Mouse (Mus musculus): ENCODE results near the gene Fkbp7. TPM values are rescaled to one million over a fixed set of nuclear protein-coding genes. Genes with fewer than 3 reads are reported as not detected.

Fkbp7 gene
- polyA plus RNA-seq, 1 experiment, result 10.0 TPM

DNA sequence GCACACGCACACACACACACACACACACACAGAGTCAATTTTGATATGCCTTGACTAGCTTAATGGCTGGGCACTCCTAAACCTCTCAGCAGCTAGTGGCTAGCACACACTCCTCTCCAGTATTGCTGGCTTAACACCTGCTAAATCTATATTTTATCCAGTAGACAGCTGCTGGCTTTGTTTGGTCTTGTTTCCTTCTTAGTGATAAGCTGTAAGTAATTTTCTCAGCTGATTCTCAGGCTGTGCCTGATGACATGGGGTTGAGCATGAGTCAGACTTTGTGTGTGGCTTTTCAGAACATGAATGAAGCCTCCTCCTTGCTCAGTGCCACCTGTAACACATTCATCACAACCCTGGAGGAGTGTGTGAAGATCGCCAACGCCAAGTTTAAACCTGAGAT lies 14.1 kb upstream of the Fkbp7 start:
- TF ChIP-seq POLR2A (IDR thresholded peaks at IDR 0.05; ENCODE audit: insufficient read depth, low read length) (no peak), CTCF (IDR thresholded peaks at IDR 0.05; ENCODE audit: low read depth, low read length) (no peak), EP300 (IDR thresholded peaks at IDR 0.05; ENCODE audit: insufficient read depth, low read depth, low read length) (no peak)
- H3K9me3 ChIP-seq (replicated peaks; ENCODE audit: control insufficient read depth, insufficient read depth, low read length, poor library complexity, severe bottlenecking), result no peaks in the 10 kb centered on the region
- no peaks in the 10 kb centered on the region for H3K4me1 ChIP-seq (ENCODE audit: control insufficient read depth, insufficient read depth, low read length)
- H3K27ac ChIP-seq (ENCODE audit: insufficient read depth, low read length), result no peak overlapping the region
- no peaks in the 10 kb centered on the region for H3K27me3 ChIP-seq (ENCODE audit: control insufficient read depth, insufficient read depth, low read length, poor library complexity, severe bottlenecking)
- H3K4me3 ChIP-seq (ENCODE audit: low read depth, low read length), result no peak overlapping the region
- H3K36me3 ChIP-seq (ENCODE audit: control insufficient read depth, insufficient read depth, low read length, poor library complexity, severe bottlenecking), result peaks cover 47% of the 10 kb centered on the region
- H3K9ac ChIP-seq (ENCODE audit: low read depth, poor library complexity, severe bottlenecking), result no peak overlapping the region

DNA sequence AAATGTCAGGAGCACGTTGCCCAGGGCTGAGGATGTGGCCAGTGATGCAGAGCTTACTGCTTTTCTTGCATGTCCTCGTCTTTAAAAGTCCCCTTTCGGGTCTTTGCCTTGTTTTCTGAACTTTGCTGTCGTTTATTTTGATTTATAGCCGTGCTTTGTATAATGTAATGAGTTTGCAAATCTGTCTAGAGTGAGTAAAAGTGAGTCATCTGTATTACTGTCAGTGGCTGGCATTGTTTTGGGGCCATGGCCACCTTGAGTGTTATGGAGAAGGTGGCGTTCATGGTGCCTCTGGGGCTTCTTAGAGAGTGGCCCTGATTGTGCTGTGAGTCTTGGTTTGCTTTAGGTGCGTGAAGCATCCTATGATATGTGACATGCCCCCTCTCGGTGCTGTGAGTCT lies 9.4 kb upstream of the Fkbp7 start:
- TF ChIP-seq EP300 (IDR thresholded peaks at IDR 0.05; ENCODE audit: insufficient read depth, low read depth, low read length), result no peak
- no peak for TF ChIP-seq POLR2A (IDR thresholded peaks at IDR 0.05; ENCODE audit: insufficient read depth, low read length)
- TF ChIP-seq CTCF (IDR thresholded peaks at IDR 0.05; ENCODE audit: low read depth, low read length), result no peak
- no peaks in the 10 kb centered on the region for H3K9me3 ChIP-seq (replicated peaks; ENCODE audit: control insufficient read depth, insufficient read depth, low read length, poor library complexity, severe bottlenecking)
- H3K36me3 ChIP-seq (ENCODE audit: control insufficient read depth, insufficient read depth, low read length, poor library complexity, severe bottlenecking), result peaks cover 38% of the 10 kb centered on the region
- no peaks in the 10 kb centered on the region for H3K27me3 ChIP-seq (ENCODE audit: control insufficient read depth, insufficient read depth, low read length, poor library complexity, severe bottlenecking)
- H3K4me1 ChIP-seq (ENCODE audit: control insufficient read depth, insufficient read depth, low read length), result no peaks in the 10 kb centered on the region
- no peak overlapping the region for H3K4me3 ChIP-seq (ENCODE audit: low read depth, low read length)
- H3K9ac ChIP-seq (ENCODE audit: low read depth, poor library complexity, severe bottlenecking), result no peak overlapping the region
- H3K27ac ChIP-seq (ENCODE audit: insufficient read depth, low read length), result no peak overlapping the region

DNA sequence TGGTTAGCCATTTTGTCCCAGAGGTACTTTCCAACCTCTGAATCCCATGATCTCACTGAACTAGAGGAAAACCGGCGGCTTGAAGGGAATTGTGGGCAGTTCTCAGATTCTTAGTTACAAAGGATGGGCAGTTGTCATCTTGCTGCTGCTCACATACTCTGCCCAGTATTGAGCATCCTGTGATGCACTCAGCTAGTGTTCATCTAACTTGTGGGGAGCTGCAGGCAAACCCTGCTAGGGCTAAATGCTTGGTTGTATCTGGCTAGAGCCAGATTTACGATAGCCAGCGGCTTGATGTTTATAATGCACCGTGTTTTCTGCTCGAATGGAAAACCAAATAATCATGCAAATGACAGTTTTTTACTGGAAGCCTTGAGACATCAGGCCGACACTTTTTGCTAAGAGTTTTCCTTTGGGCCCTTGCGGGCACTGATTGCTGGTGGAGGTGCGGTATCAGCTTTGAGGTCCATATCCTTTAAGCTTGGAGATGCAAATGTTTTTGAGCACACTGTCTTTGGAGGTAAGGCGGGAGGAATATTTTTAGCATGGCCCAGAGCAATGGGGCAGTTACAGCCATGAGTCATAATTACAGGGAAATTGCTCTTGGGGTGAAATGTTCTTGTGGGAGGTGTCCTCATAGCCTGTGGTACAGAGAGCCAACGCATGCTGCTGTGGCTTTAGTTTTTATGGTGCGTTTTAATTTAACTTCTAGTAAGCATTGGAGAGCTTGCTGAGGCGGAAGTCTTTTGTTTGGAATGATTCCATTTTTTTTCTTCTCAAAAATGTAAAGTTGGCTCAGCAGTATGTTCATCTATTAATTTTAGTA lies 3.7 kb upstream of the Fkbp7 start:
- H3K36me3 ChIP-seq (ENCODE audit: control insufficient read depth, insufficient read depth, low read length, poor library complexity, severe bottlenecking), result peaks cover 12% of the 10 kb centered on the region; the same call in 1 of the 2 replicates
- peak overlapping the region; percentile 57 for H3K4me3 ChIP-seq (ENCODE audit: low read depth, low read length)
- no peaks in the 10 kb centered on the region for H3K9me3 ChIP-seq (replicated peaks; ENCODE audit: control insufficient read depth, insufficient read depth, low read length, poor library complexity, severe bottlenecking)
- peak overlapping the region; percentile 99; the same call in 1 of the 2 replicates for H3K9ac ChIP-seq (ENCODE audit: low read depth, poor library complexity, severe bottlenecking)
- no peaks in the 10 kb centered on the region for H3K27me3 ChIP-seq (ENCODE audit: control insufficient read depth, insufficient read depth, low read length, poor library complexity, severe bottlenecking)
- no peak overlapping the region for H3K27ac ChIP-seq (ENCODE audit: insufficient read depth, low read length)
- TF ChIP-seq POLR2A (IDR thresholded peaks at IDR 0.05; ENCODE audit: insufficient read depth, low read length) (no peak), CTCF (IDR thresholded peaks at IDR 0.05; ENCODE audit: low read depth, low read length) (no peak), EP300 (IDR thresholded peaks at IDR 0.05; ENCODE audit: insufficient read depth, low read depth, low read length) (no peak)
- H3K4me1 ChIP-seq (ENCODE audit: control insufficient read depth, insufficient read depth, low read length), result no peaks in the 10 kb centered on the region

DNA sequence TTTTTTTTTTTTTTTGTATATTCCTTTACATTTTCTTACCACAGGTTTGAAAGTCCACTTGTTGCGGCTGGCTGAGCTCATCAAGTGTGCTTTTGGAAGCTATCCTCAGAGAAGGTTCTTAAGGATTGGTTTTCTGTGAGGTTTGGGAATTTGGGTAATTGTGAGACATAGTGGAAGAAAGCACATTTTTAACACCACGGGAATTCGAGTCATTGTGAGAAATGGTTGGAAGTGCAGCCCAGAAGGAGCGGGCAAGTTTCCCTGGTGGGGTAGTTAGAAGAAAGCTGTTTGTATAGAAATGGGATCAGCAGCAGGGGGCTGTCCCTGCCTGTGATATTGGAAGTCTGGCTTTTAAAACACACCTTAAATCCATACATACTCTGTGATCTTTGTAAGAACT lies 3.0 kb upstream of the Fkbp7 start:
- no peak for TF ChIP-seq POLR2A (IDR thresholded peaks at IDR 0.05; ENCODE audit: insufficient read depth, low read length)
- Histone ChIP-seq H3K27me3 (ENCODE audit: control insufficient read depth, insufficient read depth, low read length, poor library complexity, severe bottlenecking) (no peaks in the 10 kb centered on the region), H3K4me3 (ENCODE audit: low read depth, low read length) (peak overlapping the region; percentile 57), H3K9ac (ENCODE audit: low read depth, poor library complexity, severe bottlenecking) (peak overlapping the region; percentile 99), H3K36me3 (ENCODE audit: control insufficient read depth, insufficient read depth, low read length, poor library complexity, severe bottlenecking) (peaks cover 12% of the 10 kb centered on the region; the same call in 1 of the 2 replicates), H3K27ac (ENCODE audit: insufficient read depth, low read length) (no peak overlapping the region), H3K9me3 (replicated peaks; ENCODE audit: control insufficient read depth, insufficient read depth, low read length, poor library complexity, severe bottlenecking) (no peaks in the 10 kb centered on the region), H3K4me1 (ENCODE audit: control insufficient read depth, insufficient read depth, low read length) (no peaks in the 10 kb centered on the region)

DNA sequence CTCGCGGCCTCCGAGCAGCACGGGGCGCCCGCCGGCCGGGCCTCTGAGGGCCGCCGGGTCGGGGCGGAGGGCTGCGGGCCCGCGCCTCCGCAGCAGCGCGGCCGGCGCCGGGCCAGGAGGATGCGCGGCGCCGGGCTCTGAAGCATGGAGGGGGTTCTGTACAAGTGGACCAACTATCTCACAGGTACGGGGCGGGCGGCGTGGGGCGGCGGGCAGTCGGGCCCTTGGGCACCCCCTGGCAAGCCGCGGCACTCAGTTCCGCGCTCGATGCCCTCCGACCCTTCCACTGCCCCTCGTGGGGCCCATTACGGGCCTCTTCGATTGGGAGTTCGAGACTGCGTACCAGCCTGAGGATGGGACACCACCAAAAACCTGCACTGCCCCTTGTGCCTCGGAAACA lies 2.5 kb upstream of the Fkbp7 start:
- Histone ChIP-seq H3K36me3 (ENCODE audit: control insufficient read depth, insufficient read depth, low read length, poor library complexity, severe bottlenecking) (peaks cover 9% of the 10 kb centered on the region; the same call in 1 of the 2 replicates), H3K4me3 (ENCODE audit: low read depth, low read length) (peak overlapping the region; percentile 98), H3K27ac (ENCODE audit: insufficient read depth, low read length) (no peak overlapping the region), H3K9ac (ENCODE audit: low read depth, poor library complexity, severe bottlenecking) (peak overlapping the region; percentile 99), H3K27me3 (ENCODE audit: control insufficient read depth, insufficient read depth, low read length, poor library complexity, severe bottlenecking) (no peaks in the 10 kb centered on the region), H3K9me3 (replicated peaks; ENCODE audit: control insufficient read depth, insufficient read depth, low read length, poor library complexity, severe bottlenecking) (no peaks in the 10 kb centered on the region), H3K4me1 (ENCODE audit: control insufficient read depth, insufficient read depth, low read length) (no peaks in the 10 kb centered on the region)
- TF ChIP-seq POLR2A (IDR thresholded peaks at IDR 0.05; ENCODE audit: insufficient read depth, low read length) (no peak), EP300 (IDR thresholded peaks at IDR 0.05; ENCODE audit: insufficient read depth, low read depth, low read length) (no peak), CTCF (IDR thresholded peaks at IDR 0.05; ENCODE audit: low read depth, low read length) (no peak)

DNA sequence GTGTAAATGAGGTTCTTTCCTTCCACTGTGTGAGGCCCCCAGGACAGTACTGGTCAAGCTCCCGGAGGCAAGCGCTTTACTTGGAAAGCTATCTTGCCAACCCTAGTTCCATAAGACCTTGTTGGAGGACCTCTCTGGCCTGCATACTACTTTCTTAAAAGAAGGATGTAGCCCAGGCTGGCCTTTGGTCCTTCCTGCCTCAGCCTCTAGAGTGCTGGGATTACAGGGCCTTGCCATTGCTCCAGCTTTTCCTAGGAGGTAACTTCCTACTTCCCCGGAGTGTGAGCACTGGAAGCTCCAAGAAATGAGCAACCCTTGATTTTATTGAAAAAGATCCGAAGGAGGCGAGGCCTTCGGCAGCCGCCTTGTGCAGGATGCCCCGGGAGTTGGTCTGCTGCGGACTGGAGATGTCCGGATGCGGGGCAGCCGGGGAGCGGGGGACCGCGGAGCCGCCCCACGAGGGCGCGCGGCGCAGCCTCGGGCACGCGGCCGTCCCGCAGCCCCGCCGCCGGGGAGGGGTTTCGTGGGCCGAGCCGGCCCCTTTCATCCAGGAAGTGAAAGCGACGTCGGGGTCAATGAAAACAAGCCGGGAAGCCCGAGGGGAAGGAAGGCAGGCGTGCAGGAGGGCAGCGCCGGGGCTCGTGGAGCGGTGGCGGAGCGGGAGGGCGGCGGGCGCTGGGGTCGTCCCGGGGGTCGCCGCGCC lies 2.0 kb upstream of the Fkbp7 start, which contains the start of gene Plekha3:
Gene Plekha3 (plus strand): TSS at position 557 of the 703 bp plus-strand sequence.
- no peaks in the 10 kb centered on the region for H3K4me1 ChIP-seq (ENCODE audit: control insufficient read depth, insufficient read depth, low read length)
- TF ChIP-seq CTCF (IDR thresholded peaks at IDR 0.05; ENCODE audit: low read depth, low read length), result no peak
- no peak for TF ChIP-seq POLR2A (IDR thresholded peaks at IDR 0.05; ENCODE audit: insufficient read depth, low read length)
- H3K9me3 ChIP-seq (replicated peaks; ENCODE audit: control insufficient read depth, insufficient read depth, low read length, poor library complexity, severe bottlenecking), result no peaks in the 10 kb centered on the region
- H3K36me3 ChIP-seq (ENCODE audit: control insufficient read depth, insufficient read depth, low read length, poor library complexity, severe bottlenecking), result peaks cover 3% of the 10 kb centered on the region; the same call in 1 of the 2 replicates
- H3K4me3 ChIP-seq (ENCODE audit: low read depth, low read length), result peak within 1 kb of the TSS; percentile 98
- H3K9ac ChIP-seq (ENCODE audit: low read depth, poor library complexity, severe bottlenecking), result peak within 1 kb of the TSS; percentile 99
- no peaks in the 10 kb centered on the region for H3K27me3 ChIP-seq (ENCODE audit: control insufficient read depth, insufficient read depth, low read length, poor library complexity, severe bottlenecking)
- H3K27ac ChIP-seq (ENCODE audit: insufficient read depth, low read length), result peak within 1 kb of the TSS; percentile 30; the same call in 1 of the 2 replicates
